Mouse (Mus musculus) T-cell, adult 66 days (primary cell): ENCODE measurements around the gene Ttc30a2. TPM values are rescaled to one million over a fixed set of nuclear protein-coding genes. Genes with fewer than 3 reads are reported as not detected.

Source experiments
- total RNA-seq, 2 experiments: library from RNA; stranded (reverse); gene quantifications; 3 replicates in 1 of 2; 4 replicates in 1 of 2; pipeline ENCODE4 v1.2.4; 2023

Ttc30a2 gene
- total RNA-seq: under 1 TPM in 1 of 2 experiments, not detected in 1; 0.33 TPM

GRCm38 (mm10) chr2:75977752-75978368 is at the start of gene Ttc30a2:
Gene Ttc30a2, minus strand, starts transcription at chr2:75978170.

GRCm38 (mm10) chr2:75981440-75982081 is 3.6 kb upstream of the Ttc30a2 start, which contains the start of gene Ttc30a1:
Gene Ttc30a1, minus strand, starts transcription at chr2:75981967.

GRCm38 (mm10) chr2:75938117-75939063 is 39.6 kb downstream of the Ttc30a2 start, which contains the start of gene Ttc30b:
Gene Ttc30b, minus strand, starts transcription at chr2:75938585.

Other genes starting within 250 kb of the Ttc30a2 start
- 10 to 100 TPM; 38.9 to 49.2 TPM for gene Agps, start 146.0 kb downstream of the Ttc30a2 start, total RNA-seq
- 1 to 10 TPM; 1.1 to 1.2 TPM for gene Ttc30b, start 39.6 kb downstream of the Ttc30a2 start, total RNA-seq
- 1 to 10 TPM in 1 of 2 experiments, under 1 TPM in 1; 0.79 to 2.0 TPM for gene Ttc30a1, start 3.8 kb upstream of the Ttc30a2 start, total RNA-seq